Mouse (Mus musculus) heart, embryonic 15.5 days (tissue): ENCODE data around the gene Nrp2. TPM values are rescaled to one million over a fixed set of nuclear protein-coding genes. Genes with fewer than 3 reads are reported as not detected.
A peak's percentile ranks its signal among the peaks of the same experiment; 100 is the strongest.

Experiments
- ATAC-seq: fragments of 200-750 bp; cut with Nextera tagmentation; replicated peaks from 2 replicates; pipeline ENCODE4 v1.8.0; 2017; ENCODE audit warnings: low read depth, moderate TSS enrichment; ENCODE audit not compliant: insufficient number of reproducible peaks, insufficient read depth, low FRiP score
- H3K27ac ChIP-seq: fragments of 300-500 bp; sonication (generic); 2 replicates; pipeline ENCODE4 v1.5.1; 2015; ENCODE audit warnings: mild to moderate bottlenecking, inconsistent platforms
- H3K27me3 ChIP-seq: fragments of 300-500 bp; sonication (generic); 2 replicates; pipeline ENCODE4 v1.6.1; 2015; ENCODE audit warnings: inconsistent platforms
- H3K36me3 ChIP-seq: fragments of 300-500 bp; sonication (generic); 2 replicates; pipeline ENCODE4 v1.6.1; 2015; ENCODE audit warnings: mild to moderate bottlenecking, inconsistent platforms
- H3K4me1 ChIP-seq: fragments of 300-500 bp; sonication (generic); replicated peaks from 2 replicates; pipeline ENCODE4 v1.6.1; 2015; ENCODE audit warnings: inconsistent platforms
- H3K4me2 ChIP-seq: fragments of 300-500 bp; sonication (generic); 2 replicates; pipeline ENCODE4 v1.6.1; 2015; ENCODE audit warnings: inconsistent platforms, mild to moderate bottlenecking, moderate library complexity
- H3K4me3 ChIP-seq: fragments of 300-500 bp; sonication (generic); 2 replicates; pipeline ENCODE4 v1.5.1; 2015; ENCODE audit warnings: mild to moderate bottlenecking, inconsistent platforms
- H3K9ac ChIP-seq: fragments of 300-500 bp; sonication (generic); 2 replicates; pipeline ENCODE4 v1.6.1; 2015; ENCODE audit warnings: mild to moderate bottlenecking, inconsistent platforms
- H3K9me3 ChIP-seq: fragments of 300-500 bp; sonication (generic); replicated peaks from 2 replicates; pipeline ENCODE4 v1.6.1; 2016; ENCODE audit warnings: inconsistent platforms
- WGBS: fragments of 180-500 bp; shearing (Covaris S2); methylation state at CpG from one replicate; pipeline ENCODE4 v1.1.7; 2015; ENCODE audit warnings: mixed read lengths; 5-methylcytosine and 5-hydroxymethylcytosine counted together
- polyA plus RNA-seq: library from polyadenylated mRNA; unstranded; fragments of >200 nt; fragmentation: Nextera tagmentation; extraction: Ambion mirVana; gene quantifications from 2 replicates; pipeline ENCODE4 v1.2.1, GENCODE M21; 2015

The Nrp2 gene
- polyA plus RNA-seq, 1 experiment from 2014 or later: 7.5 TPM

GRCm38 (mm10) chr1:62830418-62830769 lies 127.3 kb downstream of the Nrp2 start:
- H3K36me3 ChIP-seq: no peaks in the 10 kb centered on the region
- H3K27ac ChIP-seq: peak overlapping the region; percentile 9; the same call in 1 of the 2 replicates
- ATAC-seq: 0 out of 2 replicates have a peak, but pooled peaks have one; percentile 10
- no peaks in the 10 kb centered on the region for H3K27me3 ChIP-seq
- WGBS: 30% methylated on average over 7 of the region's 7 CpGs
- H3K9me3 ChIP-seq: no peaks in the 10 kb centered on the region
- H3K4me1 ChIP-seq: peaks cover 30% of the 10 kb centered on the region
- no peak overlapping the region for H3K4me2 ChIP-seq
- H3K9ac ChIP-seq: no peak overlapping the region
- no peak overlapping the region for H3K4me3 ChIP-seq

- Histone ChIP-seq H3K27ac (no peak overlapping the region), H3K27me3 (no peaks in the 10 kb centered on the region), H3K36me3 (no peaks in the 10 kb centered on the region), H3K4me2 (no peak overlapping the region), H3K4me3 (no peak overlapping the region), H3K9me3 (no peaks in the 10 kb centered on the region), H3K4me1 (peaks cover 30% of the 10 kb centered on the region), H3K9ac (no peak overlapping the region)
- 64% methylated on average over 6 of the region's 6 CpGs for WGBS
- ATAC-seq: no peak
Observed at GRCm38 (mm10) chr1:62831725-62832455, 128.8 kb downstream of the Nrp2 start.

- no peaks in the 10 kb centered on the region for H3K9me3 ChIP-seq
- no peaks in the 10 kb centered on the region for H3K36me3 ChIP-seq
- peaks cover 16% of the 10 kb centered on the region for H3K4me1 ChIP-seq
- no peak overlapping the region for H3K27ac ChIP-seq
- H3K4me3 ChIP-seq: no peak overlapping the region
- ATAC-seq: no peak
- WGBS: 90% methylated on average over 1 of the region's 1 CpGs
- H3K4me2 ChIP-seq: no peak overlapping the region
- no peak overlapping the region for H3K9ac ChIP-seq
- H3K27me3 ChIP-seq: no peaks in the 10 kb centered on the region
Observed at GRCm38 (mm10) chr1:62833356-62833755, 130.3 kb downstream of the Nrp2 start.

- Histone ChIP-seq H3K4me2 (no peak overlapping the region), H3K27me3 (no peaks in the 10 kb centered on the region), H3K4me3 (no peak overlapping the region), H3K4me1 (peaks cover 10% of the 10 kb centered on the region), H3K27ac (no peak overlapping the region), H3K9ac (no peak overlapping the region), H3K9me3 (no peaks in the 10 kb centered on the region), H3K36me3 (no peaks in the 10 kb centered on the region)
- WGBS: 65% methylated on average over 1 of the region's 1 CpGs
- no peak for ATAC-seq
Observed at GRCm38 (mm10) chr1:62834443-62835185, 131.5 kb downstream of the Nrp2 start.

GRCm38 (mm10) chr1:62838083-62838482 lies 135.0 kb downstream of the Nrp2 start:
- Histone ChIP-seq H3K9me3 (no peaks in the 10 kb centered on the region), H3K27me3 (no peaks in the 10 kb centered on the region), H3K27ac (no peak overlapping the region), H3K4me3 (no peak overlapping the region), H3K36me3 (no peaks in the 10 kb centered on the region), H3K4me1 (no peaks in the 10 kb centered on the region), H3K4me2 (no peak overlapping the region), H3K9ac (no peak overlapping the region)
- ATAC-seq: no peak
- 88% methylated on average over 3 of the region's 3 CpGs for WGBS

- Histone ChIP-seq H3K4me1 (no peaks in the 10 kb centered on the region), H3K4me3 (no peak overlapping the region), H3K9ac (no peak overlapping the region), H3K27me3 (no peaks in the 10 kb centered on the region), H3K27ac (no peak overlapping the region), H3K4me2 (no peak overlapping the region), H3K9me3 (no peaks in the 10 kb centered on the region), H3K36me3 (no peaks in the 10 kb centered on the region)
- 73% methylated on average over 2 of the region's 2 CpGs for WGBS
- no peak for ATAC-seq
Observed at GRCm38 (mm10) chr1:62838631-62839030, 135.5 kb downstream of the Nrp2 start.

- Histone ChIP-seq H3K4me3 (no peak overlapping the region), H3K9me3 (no peaks in the 10 kb centered on the region), H3K9ac (no peak overlapping the region), H3K4me2 (no peak overlapping the region), H3K27me3 (no peaks in the 10 kb centered on the region), H3K27ac (no peak overlapping the region), H3K36me3 (no peaks in the 10 kb centered on the region), H3K4me1 (no peaks in the 10 kb centered on the region)
- ATAC-seq: no peak
- 90% methylated on average over 4 of the region's 4 CpGs for WGBS
Observed at GRCm38 (mm10) chr1:62843215-62843614, 140.1 kb downstream of the Nrp2 start.

GRCm38 (mm10) chr1:62850990-62851940 lies 148.2 kb downstream of the Nrp2 start:
- H3K27me3 ChIP-seq: no peaks in the 10 kb centered on the region
- H3K4me1 ChIP-seq: peaks cover 17% of the 10 kb centered on the region
- no peak overlapping the region for H3K4me3 ChIP-seq
- H3K9ac ChIP-seq: no peak overlapping the region
- no peak overlapping the region for H3K27ac ChIP-seq
- no peaks in the 10 kb centered on the region for H3K9me3 ChIP-seq
- WGBS: 56% methylated on average over 8 of the region's 8 CpGs
- H3K4me2 ChIP-seq: no peak overlapping the region
- no peaks in the 10 kb centered on the region for H3K36me3 ChIP-seq
- ATAC-seq: no peak

- Histone ChIP-seq H3K27me3 (no peaks in the 10 kb centered on the region), H3K4me3 (no peak overlapping the region), H3K4me2 (no peak overlapping the region), H3K27ac (no peak overlapping the region), H3K36me3 (no peaks in the 10 kb centered on the region), H3K9me3 (no peaks in the 10 kb centered on the region), H3K4me1 (peaks cover 17% of the 10 kb centered on the region), H3K9ac (no peak overlapping the region)
- no peak for ATAC-seq
- 42% methylated on average over 9 of the region's 9 CpGs for WGBS
Observed at GRCm38 (mm10) chr1:62853362-62853761, 150.3 kb downstream of the Nrp2 start.

GRCm38 (mm10) chr1:62853996-62854395 lies 150.9 kb downstream of the Nrp2 start:
- H3K9me3 ChIP-seq: no peaks in the 10 kb centered on the region
- no peak overlapping the region for H3K4me2 ChIP-seq
- WGBS: 72% methylated on average over 4 of the region's 4 CpGs
- no peaks in the 10 kb centered on the region for H3K27me3 ChIP-seq
- H3K4me1 ChIP-seq: peaks cover 21% of the 10 kb centered on the region
- H3K27ac ChIP-seq: no peak overlapping the region
- H3K36me3 ChIP-seq: no peaks in the 10 kb centered on the region
- no peak for ATAC-seq
- H3K9ac ChIP-seq: no peak overlapping the region
- H3K4me3 ChIP-seq: no peak overlapping the region

GRCm38 (mm10) chr1:62859098-62859497 lies 156.0 kb downstream of the Nrp2 start:
- no peak overlapping the region for H3K9ac ChIP-seq
- no peak overlapping the region for H3K4me2 ChIP-seq
- no peaks in the 10 kb centered on the region for H3K36me3 ChIP-seq
- peaks cover 25% of the 10 kb centered on the region for H3K4me1 ChIP-seq
- ATAC-seq: no peak
- H3K4me3 ChIP-seq: no peak overlapping the region
- no peaks in the 10 kb centered on the region for H3K9me3 ChIP-seq
- peak overlapping the region; percentile 71 for H3K27ac ChIP-seq
- H3K27me3 ChIP-seq: no peaks in the 10 kb centered on the region
- WGBS: 19% methylated on average over 2 of the region's 2 CpGs
